Mouse (Mus musculus): ENCODE measurements at regions not wholly inside any gene's neighbourhood (a gene's known extent, or its start where the extent isn't known, plus 50 kb on each side); places are given as distances from the start of the nearest gene placed in this dataset.
"Not testable (repeated sequence)": the region's sequence is repeated elsewhere in the genome, so short reads cannot be mapped to it uniquely, and the experiment has no call there.

- DNase-seq = no peak
Measured at GRCm38 (mm10) chr3:114627103-114627502, 276.8 kb upstream of the Olfm3 start.

- DNase-seq = no peak
Measured at GRCm38 (mm10) chr3:114635362-114635761, 268.5 kb upstream of the Olfm3 start.

GRCm38 (mm10) chr3:114647957-114648356 lies 255.9 kb upstream of the Olfm3 start:
- DNase-seq = no peak

GRCm38 (mm10) chr3:114697946-114698345 lies 205.9 kb upstream of the Olfm3 start:
- peak; percentile 3 for DNase-seq

GRCm38 (mm10) chr3:114725131-114725530 lies 178.7 kb upstream of the Olfm3 start:
- no peak for DNase-seq

GRCm38 (mm10) chr3:114736426-114736825 lies 167.5 kb upstream of the Olfm3 start:
- DNase-seq = no peak

GRCm38 (mm10) chr3:114744206-114744605 lies 159.7 kb upstream of the Olfm3 start:
- DNase-seq = no peak

GRCm38 (mm10) chr3:114745131-114745530 lies 158.7 kb upstream of the Olfm3 start:
- DNase-seq = no peak

GRCm38 (mm10) chr3:114757313-114757712 lies 146.6 kb upstream of the Olfm3 start:
- no peak for DNase-seq

- no peak for DNase-seq
Measured at GRCm38 (mm10) chr3:114758592-114758991, 145.3 kb upstream of the Olfm3 start.

- DNase-seq = no peak
Measured at GRCm38 (mm10) chr3:114759290-114760002, 144.4 kb upstream of the Olfm3 start.

GRCm38 (mm10) chr3:114762373-114762772 lies 141.5 kb upstream of the Olfm3 start:
- DNase-seq = not testable (repeated sequence)

GRCm38 (mm10) chr3:114789082-114789481 lies 114.8 kb upstream of the Olfm3 start:
- DNase-seq = no peak

- no peak for DNase-seq
Measured at GRCm38 (mm10) chr3:114790005-114790404, 113.9 kb upstream of the Olfm3 start.

GRCm38 (mm10) chr3:114833120-114833519 lies 70.8 kb upstream of the Olfm3 start:
- DNase-seq = no peak

All from cerebellum, adult 9-10 months (tissue).